ENCODE assay signal across 12 mouse cellular contexts in the genomic region with DNA sequence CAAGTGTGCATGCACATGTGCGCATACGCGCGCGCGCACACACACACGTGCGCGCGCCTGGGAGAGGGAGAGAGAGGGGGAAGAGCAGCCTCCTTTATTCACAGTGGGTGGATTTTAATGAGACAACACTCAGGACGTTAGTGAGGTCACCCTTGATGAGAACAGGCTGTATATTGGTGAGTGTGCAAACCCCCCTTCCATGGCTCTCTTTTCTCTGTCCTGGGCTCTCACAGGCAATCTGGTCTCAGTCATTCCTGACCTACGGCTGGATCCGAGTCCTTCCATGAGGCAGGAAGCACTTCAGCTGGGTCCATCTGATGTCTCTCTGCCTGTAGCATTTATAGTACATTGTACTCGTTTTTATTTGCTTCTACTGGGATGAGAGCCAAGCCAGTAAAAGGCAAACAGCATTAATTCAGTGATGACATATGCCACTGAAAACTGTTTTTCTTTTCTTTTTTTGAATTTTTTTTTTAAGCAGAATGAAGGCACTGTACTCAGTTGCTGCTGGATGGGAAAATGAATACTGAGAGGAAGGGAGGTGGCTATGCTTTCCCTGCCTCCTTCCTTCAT.
DNase-seq lines count a peak whose midpoint lies in the region; ATAC-seq lines count a peak whose summit lies in the region.
"Had no signal": no experiment of that assay in that cellular context is flagged by ENCODE, and none has a peak within 500 bp of the region (broad histone marks: within the 10 kb centered on the region; RNA-seq: fewer than 3 reads in every experiment).

No protein-coding gene starts in this region.

- H3K36me3 ChIP-seq in embryonic facial prominence, embryonic 14.5 days (ENCODE audit: control insufficient read depth, insufficient read depth, low read length) = no peaks in the 10 kb centered on the region
- H3K36me3 ChIP-seq in embryonic facial prominence, embryonic 10.5 days (replicated peaks) = peaks cover 9% of the 10 kb centered on the region; the same call in 1 of the 2 replicates
- H3K36me3 ChIP-seq in limb, embryonic 12.5 days = peaks cover 6% of the 10 kb centered on the region; the same call in 1 of the 2 replicates
- peaks cover 8% of the 10 kb centered on the region for H3K36me3 ChIP-seq in limb, embryonic 10.5 days
- H3K36me3 ChIP-seq in forebrain, embryonic 15.5 days = no peaks in the 10 kb centered on the region
- H3K36me3 ChIP-seq: embryonic facial prominence, embryonic 12.5 days had no signal

- H3K27ac ChIP-seq in embryonic facial prominence, embryonic 14.5 days (replicated peaks; ENCODE audit: low read depth, low read length) = no peak overlapping the region
- no peak overlapping the region for H3K27ac ChIP-seq in embryonic facial prominence, embryonic 10.5 days (replicated peaks)
- 0 out of 2 replicates have a peak overlapping the region, but pooled peaks have one; percentile 17 for H3K27ac ChIP-seq in limb, embryonic 12.5 days
- H3K27ac ChIP-seq in limb, embryonic 10.5 days = no peak overlapping the region
- peak overlapping the region; percentile 53 for H3K27ac ChIP-seq in forebrain, embryonic 15.5 days (replicated peaks)
- H3K27ac ChIP-seq: embryonic facial prominence, embryonic 12.5 days had no signal

- 0 out of 2 replicates have a peak, but pooled peaks have one; percentile 26 for ATAC-seq in embryonic facial prominence, embryonic 14.5 days (ENCODE audit: low read depth)
- no peak for ATAC-seq in limb, embryonic 12.5 days (ENCODE audit: insufficient number of reproducible peaks, insufficient read depth, low FRiP score, low TSS enrichment, low read depth)
- ATAC-seq in forebrain, embryonic 15.5 days (replicated peaks) = peak; percentile 67
- no peak for ATAC-seq in megakaryocyte-erythroid progenitor cell, adult 5-6 weeks (replicated peaks; ENCODE audit: low FRiP score, low TSS enrichment, poor library complexity, severe bottlenecking)

- no peaks in the 10 kb centered on the region for H3K27me3 ChIP-seq in embryonic facial prominence, embryonic 14.5 days (replicated peaks; ENCODE audit: control insufficient read depth, insufficient read depth, low read length)
- H3K27me3 ChIP-seq in embryonic facial prominence, embryonic 10.5 days (replicated peaks; ENCODE audit: low read depth, poor library complexity, severe bottlenecking) = no peaks in the 10 kb centered on the region
- no peaks in the 10 kb centered on the region for H3K27me3 ChIP-seq in limb, embryonic 12.5 days
- H3K27me3 ChIP-seq in limb, embryonic 10.5 days (ENCODE audit: low read depth, poor library complexity, severe bottlenecking) = no peaks in the 10 kb centered on the region
- no peaks in the 10 kb centered on the region for H3K27me3 ChIP-seq in forebrain, embryonic 15.5 days
- H3K27me3 ChIP-seq: embryonic facial prominence, embryonic 12.5 days had no signal

- no peak overlapping the region for H3K4me2 ChIP-seq in embryonic facial prominence, embryonic 14.5 days (ENCODE audit: low read depth, low read length)
- H3K4me2 ChIP-seq in limb, embryonic 12.5 days = no peak overlapping the region
- no peak overlapping the region for H3K4me2 ChIP-seq in forebrain, embryonic 15.5 days (replicated peaks)
- H3K4me2 ChIP-seq: embryonic facial prominence, embryonic 12.5 days had no signal

- no peak overlapping the region for H3K4me3 ChIP-seq in embryonic facial prominence, embryonic 14.5 days (ENCODE audit: low read depth, low read length)
- H3K4me3 ChIP-seq in embryonic facial prominence, embryonic 10.5 days = no peak overlapping the region
- no peak overlapping the region for H3K4me3 ChIP-seq in limb, embryonic 12.5 days (replicated peaks)
- no peak overlapping the region for H3K4me3 ChIP-seq in limb, embryonic 10.5 days
- no peak overlapping the region for H3K4me3 ChIP-seq in forebrain, embryonic 15.5 days
- H3K4me3 ChIP-seq: embryonic facial prominence, embryonic 12.5 days had no signal

- H3K9ac ChIP-seq in embryonic facial prominence, embryonic 14.5 days (ENCODE audit: low read depth, low read length) = no peak overlapping the region
- no peak overlapping the region for H3K9ac ChIP-seq in limb, embryonic 12.5 days (replicated peaks)
- no peak overlapping the region for H3K9ac ChIP-seq in forebrain, embryonic 15.5 days (replicated peaks)
- H3K9ac ChIP-seq: embryonic facial prominence, embryonic 12.5 days had no signal

- no peaks in the 10 kb centered on the region for H3K4me1 ChIP-seq in embryonic facial prominence, embryonic 14.5 days (ENCODE audit: control insufficient read depth, insufficient read depth, low read length)
- no peaks in the 10 kb centered on the region for H3K4me1 ChIP-seq in embryonic facial prominence, embryonic 10.5 days
- H3K4me1 ChIP-seq in limb, embryonic 12.5 days (replicated peaks) = peaks cover 9% of the 10 kb centered on the region
- H3K4me1 ChIP-seq in limb, embryonic 10.5 days = no peaks in the 10 kb centered on the region
- H3K4me1 ChIP-seq in forebrain, embryonic 15.5 days = peaks cover 19% of the 10 kb centered on the region
- H3K4me1 ChIP-seq: embryonic facial prominence, embryonic 12.5 days had no signal

- WGBS in embryonic facial prominence, embryonic 14.5 days = 81% methylated on average over 14 of the region's 14 CpGs
- 91% methylated on average over 14 of the region's 14 CpGs for WGBS in embryonic facial prominence, embryonic 10.5 days
- 72% methylated on average over 14 of the region's 14 CpGs for WGBS in limb, embryonic 12.5 days
- WGBS in limb, embryonic 10.5 days = 87% methylated on average over 14 of the region's 14 CpGs
- 71% methylated on average over 14 of the region's 14 CpGs for WGBS in forebrain, embryonic 15.5 days

- no peaks in the 10 kb centered on the region for H3K9me3 ChIP-seq in embryonic facial prominence, embryonic 14.5 days (ENCODE audit: control insufficient read depth, low read length)
- H3K9me3 ChIP-seq in embryonic facial prominence, embryonic 10.5 days = no peaks in the 10 kb centered on the region
- no peaks in the 10 kb centered on the region for H3K9me3 ChIP-seq in limb, embryonic 12.5 days
- H3K9me3 ChIP-seq in limb, embryonic 10.5 days (replicated peaks) = no peaks in the 10 kb centered on the region
- H3K9me3 ChIP-seq in forebrain, embryonic 15.5 days = no peaks in the 10 kb centered on the region
- H3K9me3 ChIP-seq: embryonic facial prominence, embryonic 12.5 days had no signal

- peak; percentile 40 for DNase-seq in embryonic facial prominence, embryonic 14.5 days (ENCODE audit: low spot score)
- DNase-seq in embryonic facial prominence, embryonic 10.5 days (ENCODE audit: low spot score) = no peak
- no peak for DNase-seq in limb, embryonic 10.5 days (ENCODE audit: low spot score)
- DNase-seq in layer of hippocampus, adult 9-11 months = peak; percentile 52
- no peak for DNase-seq in B cell, adult 2 months
- DNase-seq: adrenal gland, postnatal 25 days; cerebellum, adult 8-10 months; lung, postnatal 10 days had no signal

Comparison
In these comparisons a context has a peak if more than half of its experiments do, and no peak if none do; other contexts are left out.
1. DNase-seq: peak in embryonic facial prominence, embryonic 14.5 days (single experiment) and layer of hippocampus, adult 9-11 months (single experiment); none in embryonic facial prominence, embryonic 10.5 days (single experiment), limb, embryonic 10.5 days (single experiment) and B cell, adult 2 months (0 of 2).
2. H3K27ac ChIP-seq: peak in limb, embryonic 12.5 days (single experiment) and forebrain, embryonic 15.5 days (single experiment); none in embryonic facial prominence, embryonic 14.5 days (single experiment), embryonic facial prominence, embryonic 10.5 days (single experiment) and limb, embryonic 10.5 days (single experiment).
3. ATAC-seq: peak in embryonic facial prominence, embryonic 14.5 days (single experiment) and forebrain, embryonic 15.5 days (single experiment); none in limb, embryonic 12.5 days (single experiment) and megakaryocyte-erythroid progenitor cell, adult 5-6 weeks (single experiment).